Mouse (Mus musculus) embryonic facial prominence, embryonic 11.5 days (tissue): ENCODE measurements around the gene Kcnk16. TPM values are rescaled to one million over a fixed set of nuclear protein-coding genes. Genes with fewer than 3 reads are reported as not detected.
"Not testable (repeated sequence)": the region's sequence is repeated elsewhere in the genome, so short reads cannot be mapped to it uniquely, and the experiment has no call there.

ENCODE experiments used
- ATAC-seq: fragments of 200-750 bp; cut with Nextera tagmentation; replicated peaks from 2 replicates; pipeline ENCODE4 v1.8.0; 2017; ENCODE audit warnings: low read depth; ENCODE audit not compliant: insufficient number of reproducible peaks, low FRiP score, low TSS enrichment
- DNase-seq: peaks from one replicate; pipeline ENCODE4 v3.0.0-alpha.2; 2015; ENCODE audit warnings: low spot score
- H3K27ac ChIP-seq: fragments of 300-500 bp; sonication (generic); replicated peaks from 2 replicates; pipeline ENCODE4 v1.5.1; 2014; ENCODE audit warnings: mild to moderate bottlenecking, low read depth, low read length, control low read depth
- H3K27me3 ChIP-seq: fragments of 300-500 bp; sonication (generic); 2 replicates; pipeline ENCODE4 v1.6.1; 2014; ENCODE audit warnings: mild to moderate bottlenecking, low read length, moderate library complexity, mixed read lengths; ENCODE audit not compliant: control insufficient read depth, insufficient read depth
- H3K36me3 ChIP-seq: fragments of 300-500 bp; sonication (generic); replicated peaks from 2 replicates; pipeline ENCODE4 v1.6.1; 2014; ENCODE audit warnings: low read depth, mild to moderate bottlenecking, low read length, moderate library complexity, mixed read lengths; ENCODE audit not compliant: control insufficient read depth, insufficient read depth
- H3K4me1 ChIP-seq: fragments of 300-500 bp; sonication (generic); 2 replicates; pipeline ENCODE4 v1.6.1; 2014; ENCODE audit warnings: low read length, mixed read lengths; ENCODE audit not compliant: control insufficient read depth, insufficient read depth
- H3K4me2 ChIP-seq: fragments of 300-500 bp; sonication (generic); 2 replicates; pipeline ENCODE4 v1.6.1; 2014; ENCODE audit warnings: low read depth, mild to moderate bottlenecking, control low read depth, low read length, moderate library complexity
- H3K4me3 ChIP-seq: fragments of 300-500 bp; sonication (generic); 2 replicates; pipeline ENCODE4 v1.5.1; 2014; ENCODE audit warnings: low read depth, low read length, control low read depth
- H3K9ac ChIP-seq: fragments of 300-500 bp; sonication (generic); replicated peaks from 2 replicates; pipeline ENCODE4 v1.6.1; 2014; ENCODE audit warnings: mild to moderate bottlenecking, control low read depth, low read length
- H3K9me3 ChIP-seq: fragments of 300-500 bp; sonication (generic); replicated peaks from 2 replicates; pipeline ENCODE4 v1.6.1; 2016; ENCODE audit warnings: mild to moderate bottlenecking, low read length, inconsistent platforms, mixed read lengths; ENCODE audit not compliant: control insufficient read depth
- WGBS: fragments of 180-500 bp; shearing (Covaris S2); extraction: QIAGEN DNeasy Blood & Tissue Kit; methylation state at CpG from one replicate; pipeline ENCODE4 v1.1.7; 2014; 5-methylcytosine and 5-hydroxymethylcytosine counted together
- polyA plus RNA-seq: library from polyadenylated mRNA; unstranded; fragments of >200 nt; fragmentation: Nextera tagmentation; extraction: Ambion mirVana; gene quantifications from 2 replicates; pipeline ENCODE4 v1.2.1, GENCODE M21; 2014

Gene Kcnk16
- polyA plus RNA-seq = 0.31 TPM in 1 of 2 replicates, not detected in the other

DNA sequence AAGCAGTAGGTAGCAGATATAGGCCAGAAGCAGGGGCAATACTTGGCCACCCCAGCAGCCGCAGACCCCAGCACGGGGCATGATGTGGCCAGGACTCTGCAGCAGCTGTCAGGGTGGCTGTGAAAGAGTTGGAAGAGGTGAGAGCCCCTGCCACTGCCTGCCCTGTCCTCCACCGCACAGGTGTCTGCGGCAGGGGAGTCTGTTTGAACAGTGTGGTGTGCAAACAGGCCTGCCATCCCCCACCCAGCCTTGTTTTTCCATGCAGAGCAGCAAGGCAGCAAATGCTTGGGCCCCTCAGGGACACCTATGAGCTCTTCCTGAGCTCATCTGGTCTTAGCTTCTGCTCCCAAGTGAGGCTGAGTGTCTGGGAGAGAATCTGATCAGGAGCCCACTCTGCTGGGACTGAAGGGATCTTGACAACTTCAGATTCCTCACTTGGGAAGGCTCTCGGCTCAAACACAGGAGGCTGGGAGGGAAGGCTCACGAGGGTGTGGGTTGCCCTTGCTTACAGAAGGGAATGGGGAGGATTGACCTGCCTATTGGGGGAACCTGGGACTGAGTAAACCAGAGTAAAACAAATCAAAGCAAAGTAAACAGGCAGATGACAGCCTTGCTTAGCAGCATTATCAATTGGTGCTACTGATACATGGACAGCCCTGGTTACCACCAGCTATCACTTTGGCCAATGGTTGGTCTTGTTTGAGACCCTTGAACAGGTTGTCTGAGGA lies at the start of gene Kcnk16:
Gene Kcnk16, minus strand, starts transcription at position 118 of the 728 bp plus-strand sequence.
- H3K4me2 ChIP-seq = no peak within 1 kb of the TSS
- no peaks in the 10 kb centered on the region for H3K9me3 ChIP-seq
- no peak within 1 kb of the TSS for H3K9ac ChIP-seq
- H3K4me1 ChIP-seq = no peaks in the 10 kb centered on the region
- H3K27me3 ChIP-seq = no peaks in the 10 kb centered on the region
- DNase-seq (no peak), ATAC-seq (no peak)
- H3K36me3 ChIP-seq = no peaks in the 10 kb centered on the region
- no peak within 1 kb of the TSS for H3K4me3 ChIP-seq
- no peak within 1 kb of the TSS for H3K27ac ChIP-seq
- 78% methylated on average over 6 of the region's 6 CpGs for WGBS

DNA sequence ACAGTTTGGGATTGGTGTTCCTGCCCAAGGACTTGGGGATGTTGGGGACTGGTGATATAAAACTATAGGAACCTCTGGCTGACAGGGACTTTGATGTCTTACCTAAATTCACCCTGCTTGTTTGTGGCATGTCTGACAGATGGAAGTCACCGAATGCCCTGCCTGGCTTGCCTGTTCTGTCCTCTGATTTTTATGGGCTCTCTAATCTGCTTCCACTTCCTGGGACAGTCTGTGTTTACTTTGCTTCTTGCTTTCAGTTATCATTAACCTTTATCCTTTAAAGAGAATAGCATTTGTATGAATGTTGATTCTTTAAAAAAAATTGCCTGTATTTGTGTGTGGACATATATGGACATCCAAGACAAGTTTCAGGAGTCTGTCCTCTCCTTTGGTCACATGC lies 46.1 kb upstream of the Kcnk16 start:
- Histone ChIP-seq H3K27me3 (no peaks in the 10 kb centered on the region), H3K9ac (no peak overlapping the region), H3K36me3 (no peaks in the 10 kb centered on the region), H3K27ac (no peak overlapping the region), H3K4me2 (no peak overlapping the region), H3K9me3 (no peaks in the 10 kb centered on the region), H3K4me1 (no peaks in the 10 kb centered on the region), H3K4me3 (no peak overlapping the region)
- ATAC-seq (no peak), DNase-seq (no peak)
- 70% methylated on average over 1 of the region's 1 CpGs for WGBS

DNA sequence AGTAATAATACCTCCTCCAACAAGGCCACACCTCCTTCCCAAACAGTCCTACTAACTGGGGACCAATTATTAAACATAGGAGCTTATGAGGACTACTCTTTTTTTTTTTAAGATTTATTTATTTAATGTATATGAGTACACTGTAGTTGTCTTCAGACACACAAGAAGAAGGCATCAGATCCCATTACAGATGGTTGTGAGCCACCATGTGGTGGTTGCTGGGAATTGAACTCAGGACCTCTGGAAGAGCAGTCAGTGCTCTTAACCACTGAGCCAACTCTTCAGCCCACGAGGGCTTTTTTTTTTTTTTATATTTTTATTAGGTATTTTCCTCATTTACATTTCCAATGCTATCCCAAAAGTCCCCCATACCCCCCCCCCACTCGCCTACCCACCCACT lies 36.1 kb upstream of the Kcnk16 start:
- H3K27ac ChIP-seq, H3K27me3 ChIP-seq, H3K9ac ChIP-seq, H3K4me1 ChIP-seq, H3K4me3 ChIP-seq, ATAC-seq, H3K9me3 ChIP-seq, DNase-seq, H3K36me3 ChIP-seq, H3K4me2 ChIP-seq: not testable (repeated sequence)
- WGBS = 57% methylated on average over 2 of the region's 2 CpGs

DNA sequence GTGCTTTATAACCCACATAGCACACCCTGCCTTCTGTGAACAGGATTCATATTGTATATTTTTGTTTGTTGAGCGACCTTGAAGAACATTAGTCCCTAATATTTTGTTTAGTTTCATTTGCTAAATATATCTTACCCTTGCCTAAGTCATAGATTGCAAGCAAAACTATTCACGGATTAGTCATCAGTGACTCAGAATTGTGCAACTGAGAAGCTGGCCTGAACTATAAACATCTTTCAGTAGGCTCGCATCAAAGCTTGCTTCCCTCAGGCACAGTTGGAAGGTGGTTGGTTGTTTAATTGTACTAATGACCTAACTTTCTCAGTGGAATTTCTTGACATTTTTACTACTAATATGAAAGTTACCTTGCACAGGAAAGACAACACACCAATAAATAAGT lies 29.1 kb upstream of the Kcnk16 start:
- ATAC-seq (no peak), DNase-seq (no peak)
- no peaks in the 10 kb centered on the region for H3K4me1 ChIP-seq
- WGBS = 84% methylated on average over 3 of the region's 3 CpGs
- H3K4me3 ChIP-seq = no peak overlapping the region
- no peak overlapping the region for H3K27ac ChIP-seq
- H3K27me3 ChIP-seq = no peaks in the 10 kb centered on the region
- no peaks in the 10 kb centered on the region for H3K36me3 ChIP-seq
- H3K9me3 ChIP-seq = no peaks in the 10 kb centered on the region
- H3K9ac ChIP-seq = no peak overlapping the region
- H3K4me2 ChIP-seq = no peak overlapping the region

DNA sequence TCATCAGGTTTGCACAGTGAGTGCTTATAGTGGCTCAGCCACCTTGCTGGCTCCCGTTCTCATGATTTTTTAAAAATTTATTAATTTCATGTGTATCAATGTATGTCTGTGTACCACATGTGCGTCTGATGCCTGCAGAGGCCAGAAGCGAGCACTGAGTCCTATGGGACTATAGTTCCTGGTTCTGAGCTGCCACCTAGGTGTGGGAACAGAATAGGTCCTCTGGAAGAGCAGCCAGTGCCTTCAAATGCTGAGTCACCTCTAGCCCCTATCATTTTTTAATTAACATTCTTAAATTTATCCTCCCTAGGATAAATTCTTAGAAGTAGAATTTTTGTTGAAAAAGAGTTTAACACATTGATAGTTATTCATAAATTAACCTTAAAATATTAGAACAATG lies 28.6 kb upstream of the Kcnk16 start:
- Histone ChIP-seq H3K27me3 (no peaks in the 10 kb centered on the region), H3K9ac (no peak overlapping the region), H3K4me3 (no peak overlapping the region), H3K4me1 (no peaks in the 10 kb centered on the region), H3K27ac (no peak overlapping the region), H3K4me2 (no peak overlapping the region), H3K9me3 (no peaks in the 10 kb centered on the region), H3K36me3 (no peaks in the 10 kb centered on the region)
- WGBS = 80% methylated on average over 3 of the region's 3 CpGs
- DNase-seq = no peak
- no peak for ATAC-seq

DNA sequence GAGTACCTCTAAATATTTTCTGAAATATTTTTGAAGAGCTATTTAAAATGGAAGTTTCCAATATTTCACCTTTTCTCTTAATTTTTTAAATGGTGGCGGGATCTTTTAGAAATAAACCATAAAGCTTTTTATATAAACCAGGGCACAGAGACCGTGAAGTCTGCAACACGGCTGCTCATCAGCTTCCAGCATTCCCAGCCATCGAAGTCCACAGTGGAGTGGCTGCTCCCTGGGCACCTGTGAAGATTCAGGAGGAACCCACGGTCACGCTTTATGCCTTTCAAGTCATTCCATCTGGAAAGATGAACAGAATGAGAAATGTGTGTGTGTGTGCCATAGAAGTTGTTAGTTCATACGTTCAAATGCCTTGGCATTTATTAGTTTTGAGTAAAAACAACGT lies 25.9 kb upstream of the Kcnk16 start:
- H3K36me3 ChIP-seq = no peaks in the 10 kb centered on the region
- no peaks in the 10 kb centered on the region for H3K9me3 ChIP-seq
- H3K4me2 ChIP-seq = peak overlapping the region; percentile 42
- DNase-seq = no peak
- WGBS = 55% methylated on average over 8 of the region's 8 CpGs
- H3K9ac ChIP-seq = peak overlapping the region; percentile 37; the same call in 1 of the 2 replicates
- H3K27me3 ChIP-seq = no peaks in the 10 kb centered on the region
- H3K4me3 ChIP-seq = peak overlapping the region; percentile 47
- H3K4me1 ChIP-seq = no peaks in the 10 kb centered on the region
- ATAC-seq = no peak
- H3K27ac ChIP-seq = no peak overlapping the region

DNA sequence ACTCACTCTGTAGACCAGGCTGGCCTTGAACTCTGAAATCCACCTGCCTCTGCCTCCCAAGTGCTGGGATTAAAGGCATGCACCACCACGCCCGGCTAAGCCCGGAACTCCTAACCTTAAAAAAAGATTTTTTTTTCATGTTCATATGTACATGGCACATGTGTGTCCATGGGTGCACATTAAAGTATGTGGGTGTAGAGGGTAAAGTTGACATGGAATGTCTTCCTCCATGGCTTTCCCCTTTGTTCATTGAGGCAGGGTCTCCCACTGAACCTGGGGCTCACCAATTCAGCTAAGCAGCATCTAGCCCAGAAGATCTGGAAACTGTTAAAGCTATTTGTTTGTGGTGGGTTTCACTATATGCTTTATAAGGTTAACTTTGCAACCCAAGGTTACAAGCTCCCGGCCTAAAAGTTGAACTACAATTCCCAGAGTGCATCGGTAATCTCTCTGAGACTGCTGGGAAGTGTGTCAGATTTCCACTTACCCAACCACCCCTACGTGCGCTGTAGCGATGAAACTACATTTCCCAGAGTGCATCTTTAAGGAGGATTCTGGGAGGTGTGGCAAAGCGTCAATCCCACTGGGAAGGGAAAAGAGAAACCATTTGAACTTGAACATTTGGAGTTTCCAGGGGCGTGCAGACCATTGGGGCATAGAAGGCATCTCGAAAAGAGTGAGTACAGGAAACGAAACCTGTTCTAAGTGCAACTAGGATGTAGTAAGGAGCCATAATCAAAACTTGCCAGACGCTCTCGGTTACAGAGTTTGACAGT lies 25.3 kb upstream of the Kcnk16 start, which contains the start of gene Nudt13:
Gene Nudt13, plus strand, starts transcription at position 581 of the 776 bp plus-strand sequence.
- no peaks in the 10 kb centered on the region for H3K27me3 ChIP-seq
- H3K4me3 ChIP-seq = peak within 1 kb of the TSS; percentile 47
- peak within 1 kb of the TSS; percentile 37; the same call in 1 of the 2 replicates for H3K9ac ChIP-seq
- no peaks in the 10 kb centered on the region for H3K4me1 ChIP-seq
- H3K36me3 ChIP-seq = no peaks in the 10 kb centered on the region
- WGBS = 24% methylated on average over 14 of the region's 14 CpGs
- no peak within 1 kb of the TSS for H3K27ac ChIP-seq
- ATAC-seq (peak; percentile 90), DNase-seq (peak; percentile 97)
- no peaks in the 10 kb centered on the region for H3K9me3 ChIP-seq
- peak within 1 kb of the TSS; percentile 42 for H3K4me2 ChIP-seq

DNA sequence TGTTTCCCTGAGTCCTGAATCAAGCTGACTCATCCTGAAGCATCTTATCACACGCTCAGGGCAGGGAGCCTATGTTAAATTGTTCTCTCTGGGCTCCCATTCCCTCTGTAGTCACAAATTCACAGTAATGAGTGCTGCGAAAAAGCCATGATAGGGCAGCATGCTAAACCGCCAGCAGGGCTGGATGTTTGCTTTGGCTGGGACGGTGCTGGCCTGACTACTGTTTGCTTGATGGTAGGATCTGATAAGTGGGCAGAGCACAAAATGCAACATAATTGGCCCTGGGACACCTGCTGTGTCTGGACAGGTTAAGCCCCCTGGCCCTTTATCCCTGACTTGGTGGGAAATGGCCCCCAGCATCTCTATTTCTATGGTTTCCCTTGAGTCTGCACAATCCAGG lies 22.4 kb upstream of the Kcnk16 start:
- DNase-seq (no peak), ATAC-seq (no peak)
- Histone ChIP-seq H3K4me2 (no peak overlapping the region), H3K27ac (no peak overlapping the region), H3K9ac (no peak overlapping the region), H3K27me3 (no peaks in the 10 kb centered on the region), H3K36me3 (no peaks in the 10 kb centered on the region), H3K4me1 (no peaks in the 10 kb centered on the region), H3K9me3 (no peaks in the 10 kb centered on the region), H3K4me3 (no peak overlapping the region)
- 61% methylated on average over 4 of the region's 4 CpGs for WGBS
